Mouse (Mus musculus): ENCODE measurements at regions not wholly inside any gene's neighbourhood (a gene's known extent, or its start where the extent isn't known, plus 50 kb on each side); places are given as distances from the start of the nearest gene placed in this dataset.

GRCm38 (mm10) chr7:75362541-75362940, 53.5 kb upstream of the Sv2b start:
- TF ChIP-seq POLR2A (IDR thresholded peaks at IDR 0.05; ENCODE audit: borderline replicate concordance, low read depth, low read length), result no peak
- no peak for TF ChIP-seq CTCF (IDR thresholded peaks at IDR 0.05; ENCODE audit: low read depth, low read length)

All from bone marrow macrophage, adult 2 months (primary cell).